Mouse (Mus musculus) fat pad, adult 2 months (tissue): ENCODE results near the gene Gtsf2.
"Not testable (repeated sequence)": the region's sequence is repeated elsewhere in the genome, so short reads cannot be mapped to it uniquely, and the experiment has no call there.

Experiments
- DNase-seq: peaks from one replicate; pipeline ENCODE4 v3.0.0-alpha.2; 2011; ENCODE audit warnings: low read depth, low spot score; ENCODE audit errors: extremely low read depth

Gene Gtsf2

GRCm38 (mm10) chr15:103448369-103448768 lies at the start of gene Gtsf2:
Gtsf2 (minus strand) TSS chr15:103448469.
- DNase-seq: no peak

- no peak for DNase-seq
These were observed 48.2 kb upstream of the Gtsf2 start for GRCm38 (mm10) chr15:103496204-103497140.

- no peak for DNase-seq
These were observed 40.1 kb upstream of the Gtsf2 start for GRCm38 (mm10) chr15:103488336-103488735.

GRCm38 (mm10) chr15:103486658-103487057 lies 38.4 kb upstream of the Gtsf2 start:
- DNase-seq: no peak

GRCm38 (mm10) chr15:103485106-103485505 lies 36.8 kb upstream of the Gtsf2 start:
- no peak for DNase-seq

GRCm38 (mm10) chr15:103484490-103484889 lies 36.2 kb upstream of the Gtsf2 start:
- DNase-seq: no peak

GRCm38 (mm10) chr15:103482488-103482887 lies 34.2 kb upstream of the Gtsf2 start:
- DNase-seq: no peak

GRCm38 (mm10) chr15:103480129-103480528 lies 31.9 kb upstream of the Gtsf2 start:
- no peak for DNase-seq

- DNase-seq: no peak
These were observed 30.9 kb upstream of the Gtsf2 start for GRCm38 (mm10) chr15:103479080-103479606.

- DNase-seq: no peak
These were observed 25.5 kb upstream of the Gtsf2 start for GRCm38 (mm10) chr15:103473769-103474168.

- no peak for DNase-seq
These were observed 24.9 kb upstream of the Gtsf2 start for GRCm38 (mm10) chr15:103473182-103473581.

- DNase-seq: no peak
These were observed 24.0 kb upstream of the Gtsf2 start for GRCm38 (mm10) chr15:103472265-103472664.

GRCm38 (mm10) chr15:103471488-103472194 lies 23.4 kb upstream of the Gtsf2 start:
- no peak for DNase-seq

GRCm38 (mm10) chr15:103462539-103463261 lies 14.4 kb upstream of the Gtsf2 start:
- no peak for DNase-seq

GRCm38 (mm10) chr15:103454449-103454848 lies 6.2 kb upstream of the Gtsf2 start:
- DNase-seq: no peak

GRCm38 (mm10) chr15:103453551-103454218 lies 5.4 kb upstream of the Gtsf2 start, which contains the start of gene Nckap1l:
Nckap1l (plus strand) TSS chr15:103453794.
- no peak for DNase-seq

GRCm38 (mm10) chr15:103445966-103446365 lies 2.3 kb downstream of the Gtsf2 start:
- DNase-seq: not testable (repeated sequence)

- DNase-seq: no peak
These were observed 18.0 kb downstream of the Gtsf2 start, which contains the start of gene Gtsf1 for GRCm38 (mm10) chr15:103430241-103430640. Gtsf1 (minus strand) TSS chr15:103430470.

GRCm38 (mm10) chr15:103427017-103427416 lies 21.3 kb downstream of the Gtsf2 start:
- DNase-seq: no peak

GRCm38 (mm10) chr15:103405586-103405985 lies 42.7 kb downstream of the Gtsf2 start:
- DNase-seq: not testable (repeated sequence)
